Mouse (Mus musculus) CH12.LX (cell line): Measurements from ENCODE around the gene Rcc1l. TPM values are rescaled to one million over a fixed set of nuclear protein-coding genes. Genes with fewer than 3 reads are reported as not detected.
A peak's percentile ranks its signal among the peaks of the same experiment; 100 is the strongest.

Source experiments
- DNase-seq: peaks from one replicate; pipeline ENCODE4 v3.0.0-alpha.2; 2013; ENCODE audit errors: extremely low read depth
- H3K27ac ChIP-seq: 2 replicates; pipeline ENCODE4 v1.5.1; 2012; ENCODE audit warnings: low read depth, mild to moderate bottlenecking, control low read depth, moderate library complexity; ENCODE audit not compliant: insufficient read depth
- H3K27me3 ChIP-seq: replicated peaks from 2 replicates; pipeline ENCODE3; 2012; ENCODE audit warnings: inconsistent platforms
- H3K36me3 ChIP-seq, 2 experiments: replicated peaks in 1 of 2; 2 replicates each; pipeline versions ENCODE3 to v1.6.1; 2012; ENCODE audit warnings: inconsistent platforms in 1 of 2, low read length in 1 of 2, mild to moderate bottlenecking in 1 of 2, mixed read lengths in 1 of 2, moderate library complexity in 1 of 2; ENCODE audit not compliant: control insufficient read depth in 1 of 2, insufficient read depth in 1 of 2
- H3K4me1 ChIP-seq, 2 experiments: 2 replicates each; pipeline ENCODE4 v1.6.1; 2012; ENCODE audit warnings: inconsistent platforms in 1 of 2, moderate library complexity in 1 of 2; ENCODE audit not compliant: insufficient read depth in 2 of 2, control insufficient read depth in 1 of 2
- H3K4me2 ChIP-seq: 2 replicates; pipeline ENCODE4 v1.6.1; 2012; ENCODE audit warnings: low read depth, mild to moderate bottlenecking, control low read depth; ENCODE audit not compliant: poor library complexity, insufficient read depth, severe bottlenecking
- H3K4me3 ChIP-seq, 3 experiments: fragments of 150-350 bp in 1 of 3; sonication (generic) in 1 of 3; replicated peaks in 1 of 3; 2 replicates each; pipeline versions ENCODE3 to v1.5.1; 2011 to 2012; ENCODE audit warnings: low read depth in 2 of 3, low read length in 2 of 3, mild to moderate bottlenecking in 2 of 3, moderate library complexity in 2 of 3, control low read depth in 1 of 3, improper control_type of control experiment in 1 of 3, inconsistent platforms in 1 of 3, mixed read lengths in 1 of 3; ENCODE audit not compliant: poor library complexity in 1 of 3
- H3K79me2 ChIP-seq: replicated peaks from 2 replicates; pipeline ENCODE4 v1.6.1; 2012; ENCODE audit warnings: mild to moderate bottlenecking, moderate library complexity; ENCODE audit not compliant: control insufficient read depth, poor library complexity, insufficient read depth, severe bottlenecking; ENCODE audit errors: extremely low read depth
- H3K9ac ChIP-seq: 2 replicates; pipeline ENCODE4 v1.6.1; 2012; ENCODE audit warnings: low read depth, mild to moderate bottlenecking, control low read depth, moderate library complexity; ENCODE audit not compliant: insufficient read depth
- H3K9me3 ChIP-seq: replicated peaks from 2 replicates; pipeline ENCODE3; 2012; ENCODE audit warnings: low read length, inconsistent platforms, mixed read lengths
- BHLHE40 ChIP-seq: IDR thresholded peaks from 2 replicates; pipeline ENCODE4 v1.6.1; 2011; ENCODE audit warnings: mild to moderate bottlenecking, low read depth, low read length, improper control_type of control experiment
- CHD1 ChIP-seq: IDR thresholded peaks from 2 replicates; pipeline ENCODE4 v1.6.1; 2012; ENCODE audit warnings: low read depth, low read length, improper control_type of control experiment, inconsistent platforms
- CHD2 ChIP-seq: IDR thresholded peaks from 2 replicates; pipeline ENCODE4 v1.6.1; 2011; ENCODE audit warnings: low read length, improper control_type of control experiment
- E2F4 ChIP-seq: IDR thresholded peaks from 2 replicates; pipeline ENCODE4 v1.6.1; 2011; ENCODE audit warnings: low read depth, low read length, improper control_type of control experiment; ENCODE audit not compliant: insufficient replicate concordance
- ELF1 ChIP-seq: IDR thresholded peaks from 2 replicates; pipeline ENCODE4 v1.6.1; 2014; ENCODE audit warnings: low read depth, mild to moderate bottlenecking, inconsistent platforms, low read length, improper control_type of control experiment
- GABPA ChIP-seq: IDR thresholded peaks from 2 replicates; pipeline ENCODE4 v1.6.1; 2012; ENCODE audit warnings: low read depth, low read length, improper control_type of control experiment, inconsistent platforms; ENCODE audit not compliant: insufficient replicate concordance
- HCFC1 ChIP-seq: IDR thresholded peaks from 2 replicates; pipeline ENCODE4 v1.6.1; 2012; ENCODE audit warnings: low read depth, mild to moderate bottlenecking, inconsistent platforms, low read length, improper control_type of control experiment
- IRF4 ChIP-seq: IDR thresholded peaks from 2 replicates; pipeline ENCODE4 v1.6.1; 2014; ENCODE audit warnings: low read depth, mild to moderate bottlenecking, inconsistent platforms, low read length, improper control_type of control experiment
- JUN ChIP-seq: IDR thresholded peaks from 2 replicates; pipeline ENCODE4 v1.6.1; 2011; ENCODE audit warnings: low read depth, mild to moderate bottlenecking, low read length, improper control_type of control experiment, moderate library complexity; ENCODE audit not compliant: insufficient read depth
- KAT2A ChIP-seq: IDR thresholded peaks from 2 replicates; pipeline ENCODE4 v1.6.1; 2012; ENCODE audit warnings: low read length, improper control_type of control experiment, inconsistent platforms; ENCODE audit not compliant: insufficient replicate concordance
- MAX ChIP-seq: IDR thresholded peaks from 2 replicates; pipeline ENCODE4 v1.6.1; 2011; ENCODE audit warnings: low read length, improper control_type of control experiment
- MAZ ChIP-seq: IDR thresholded peaks from 2 replicates; pipeline ENCODE4 v1.6.1; 2012; ENCODE audit warnings: low read depth, mild to moderate bottlenecking, inconsistent platforms, low read length, improper control_type of control experiment, moderate library complexity
- MEF2A ChIP-seq: IDR thresholded peaks from 2 replicates; pipeline ENCODE4 v1.6.1; 2014; ENCODE audit warnings: low read depth, mild to moderate bottlenecking, inconsistent platforms, low read length, improper control_type of control experiment, borderline replicate concordance
- MXI1 ChIP-seq: IDR thresholded peaks from 2 replicates; pipeline ENCODE4 v1.6.1; 2011; ENCODE audit warnings: mild to moderate bottlenecking, low read depth, low read length, improper control_type of control experiment
- MYC ChIP-seq: IDR thresholded peaks from 2 replicates; pipeline ENCODE4 v1.6.1; 2011; ENCODE audit warnings: low read depth, mild to moderate bottlenecking, improper control_type of control experiment, low read length
- NELFE ChIP-seq: IDR thresholded peaks from 2 replicates; pipeline ENCODE4 v1.6.1; 2011; ENCODE audit warnings: low read depth, low read length, improper control_type of control experiment
- NRF1 ChIP-seq: IDR thresholded peaks from 2 replicates; pipeline ENCODE4 v1.6.1; 2014; ENCODE audit warnings: low read depth, mild to moderate bottlenecking, inconsistent platforms, low read length, improper control_type of control experiment, moderate library complexity
- POLR2A ChIP-seq: IDR thresholded peaks from 2 replicates; pipeline ENCODE4 v1.6.1; 2011; ENCODE audit warnings: low read depth, mild to moderate bottlenecking, improper control_type of control experiment, low read length
- POLR2AphosphoS2 ChIP-seq: IDR thresholded peaks from 2 replicates; pipeline ENCODE4 v1.6.1; 2011; ENCODE audit warnings: low read depth, low read length, improper control_type of control experiment
- RAD21 ChIP-seq: IDR thresholded peaks from 2 replicates; pipeline ENCODE4 v1.6.1; 2011; ENCODE audit warnings: low read depth, mild to moderate bottlenecking, low read length, improper control_type of control experiment, moderate library complexity
- RCOR1 ChIP-seq: conservative IDR thresholded peaks from 2 replicates; pipeline ENCODE4 v1.6.1; 2012; ENCODE audit warnings: low read depth, mild to moderate bottlenecking, inconsistent platforms, low read length, improper control_type of control experiment
- SIN3A ChIP-seq: IDR thresholded peaks from 2 replicates; pipeline ENCODE4 v1.6.1; 2012; ENCODE audit warnings: low read length, improper control_type of control experiment, inconsistent platforms
- TBP ChIP-seq: conservative IDR thresholded peaks from 2 replicates; pipeline ENCODE4 v1.6.1; 2011; ENCODE audit warnings: low read depth, low read length, improper control_type of control experiment
- TCF12 ChIP-seq: IDR thresholded peaks from 2 replicates; pipeline ENCODE4 v1.6.1; 2014; ENCODE audit warnings: low read depth, mild to moderate bottlenecking, inconsistent platforms, low read length, improper control_type of control experiment
- UBTF ChIP-seq: IDR thresholded peaks from 2 replicates; pipeline ENCODE4 v1.6.1; 2012; ENCODE audit warnings: low read depth, mild to moderate bottlenecking, inconsistent platforms, low read length, improper control_type of control experiment, moderate library complexity
- ZMIZ1 ChIP-seq: IDR thresholded peaks from 2 replicates; pipeline ENCODE4 v1.6.1; 2012; ENCODE audit warnings: low read depth, mild to moderate bottlenecking, inconsistent platforms, low read length, improper control_type of control experiment
- dilution Hi-C: fragments of 300-500 bp; cut with MboI; formaldehyde crosslinking; loops from 2 replicates; pipeline ENCODE4 v1.14.3; 2020; ENCODE audit warnings: low sequenced_read_pairs; ENCODE audit not compliant: extremely low pct_unique_long_range_greater_than_20kb, extremely low pct_ligation_motif_present
- in situ Hi-C: fragments of 300-500 bp; cut with MboI; formaldehyde crosslinking; loops from 3 replicates; pipeline ENCODE4 v1.14.3; 2019; ENCODE audit warnings: low sequenced_read_pairs, low pct_ligation_motif_present, low pct_unique_long_range_greater_than_20kb, mixed read lengths
- polyA plus RNA-seq: library from polyadenylated mRNA; unstranded; fragments of >175 nt; gene quantifications from 2 replicates; pipeline ENCODE4 v1.2.1, GENCODE M21; 2012; ENCODE audit warnings: low read depth; ENCODE audit not compliant: insufficient read length
- total RNA-seq, 2 experiments: library from RNA; depleted of rRNA; stranded (reverse); fragments of 300-350 nt in 1 of 2; fragments of >200 nt in 1 of 2; gene quantifications; 2 replicates each; pipeline ENCODE4 v1.2.3; 2012 to 2014

The Rcc1l gene
- total RNA-seq (2012; rRNA removed): 42.3 and 42.7 TPM in 2 replicates
- 24.6 and 25.4 TPM in 2 replicates for total RNA-seq (2014; rRNA removed)
- polyA plus RNA-seq: 31.0 and 31.8 TPM in 2 replicates

DNA sequence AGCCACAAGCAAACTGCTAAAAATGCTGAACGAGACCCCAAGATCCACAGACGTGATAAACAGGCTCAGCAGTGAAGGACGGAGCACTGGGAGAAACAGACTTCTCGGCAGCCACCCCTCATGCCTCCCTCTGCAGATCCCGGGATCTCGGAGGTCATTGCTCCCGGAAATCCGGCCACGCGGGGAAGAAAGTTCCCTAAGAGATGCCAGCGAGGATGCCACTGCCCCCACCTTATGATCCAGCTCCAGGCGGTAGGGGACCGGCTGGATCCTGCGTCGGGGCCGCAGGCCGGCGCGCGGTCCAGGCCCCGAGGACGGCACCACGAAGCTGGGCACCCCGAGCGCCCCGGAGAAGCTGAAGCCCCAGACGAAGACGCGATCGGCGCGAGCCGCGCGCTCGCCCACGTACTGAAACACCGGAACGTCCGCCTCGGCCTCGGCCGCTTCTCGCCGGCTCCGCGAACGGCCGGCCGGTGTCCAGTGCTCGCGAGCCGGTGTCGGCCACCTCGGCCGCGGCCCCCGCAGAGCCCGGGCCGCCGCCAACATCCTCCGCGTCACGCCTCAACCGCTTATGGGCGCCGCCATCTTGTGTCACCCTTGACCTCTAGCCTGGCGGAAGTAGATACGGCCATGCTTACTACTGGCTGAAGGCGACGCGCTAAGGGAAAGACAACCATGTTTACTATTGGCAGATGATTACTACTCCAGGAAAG, at the start of gene Rcc1l:
Gene Rcc1l (minus strand): TSS at position 606 of the 713 bp plus-strand sequence.
- DNase-seq: peak; percentile 91
- Histone ChIP-seq H3K4me3 (peak within 1 kb of the TSS; percentile 81 to 96 (median 92)), H3K9ac (peak within 1 kb of the TSS; percentile 81), H3K27ac (peak within 1 kb of the TSS; percentile 55), H3K36me3 (peaks cover 13 to 30% of the 10 kb centered on the region in 2 experiments), H3K27me3 (no peaks in the 10 kb centered on the region), H3K9me3 (no peaks in the 10 kb centered on the region), H3K4me1 (peaks cover 4 to 46% of the 10 kb centered on the region in 2 experiments; a peak in 3 of 4 replicates), H3K79me2 (peaks cover 18% of the 10 kb centered on the region), H3K4me2 (peak within 1 kb of the TSS; percentile 83)
- TF ChIP-seq KAT2A (peak; percentile 99), RAD21 (no peak), MEF2A (peak; percentile 61; the same call in 1 of the 2 replicates), MYC (peak; percentile 69), UBTF (peak; percentile 86; the same call in 1 of the 2 replicates), ZMIZ1 (peak; percentile 60), RCOR1 (peak; percentile 100), NRF1 (peak; percentile 91), MAX (peak; percentile 79), BHLHE40 (no peak), TBP (peak; percentile 64; the same call in 1 of the 2 replicates), HCFC1 (peak; percentile 96), IRF4 (no peak), E2F4 (peak; percentile 70; the same call in 1 of the 2 replicates), TCF12 (peak; percentile 88; the same call in 1 of the 2 replicates), POLR2AphosphoS2 (peak; percentile 55; the same call in 1 of the 2 replicates), MXI1 (peak; percentile 100), NELFE (peak; percentile 40), CHD1 (no peak; the same call in 1 of the 2 replicates), GABPA (peak; percentile 63; the same call in 1 of the 2 replicates), CHD2 (peak; percentile 99), MAZ (no peak), SIN3A (peak; percentile 97), JUN (no peak), POLR2A (peak; percentile 85), ELF1 (peak; percentile 74)
- dilution Hi-C loops (no loop called here), in situ Hi-C loops (no loop called here)
